Mouse (Mus musculus) stomach, postnatal 0 days (tissue): ENCODE measurements around the gene Ddt. TPM values are rescaled to one million over a fixed set of nuclear protein-coding genes. Genes with fewer than 3 reads are reported as not detected.

Experiments
- ATAC-seq: fragments of 200-750 bp; cut with Nextera tagmentation; 2 replicates; pipeline ENCODE4 v1.8.0; 2017; ENCODE audit not compliant: low FRiP score, low TSS enrichment
- DNase-seq: peaks from one replicate; pipeline ENCODE4 v3.0.0-alpha.2; 2016; ENCODE audit warnings: low spot score
- H3K27ac ChIP-seq: fragments of 300-500 bp; sonication (generic); replicated peaks from 2 replicates; pipeline ENCODE4 v1.5.1; 2014; ENCODE audit warnings: mild to moderate bottlenecking, control low read depth
- H3K27me3 ChIP-seq: fragments of 300-500 bp; sonication (generic); 2 replicates; pipeline ENCODE4 v1.6.1; 2014; ENCODE audit warnings: low read length; ENCODE audit not compliant: control insufficient read depth, insufficient read depth
- H3K36me3 ChIP-seq: fragments of 300-500 bp; sonication (generic); 2 replicates; pipeline ENCODE4 v1.6.1; 2014; ENCODE audit warnings: low read length, mixed read lengths; ENCODE audit not compliant: control insufficient read depth, insufficient read depth
- H3K4me1 ChIP-seq: fragments of 300-500 bp; sonication (generic); replicated peaks from 2 replicates; pipeline ENCODE4 v1.6.1; 2014; ENCODE audit warnings: antibody characterized with exemption; ENCODE audit not compliant: control insufficient read depth, insufficient read depth
- H3K4me2 ChIP-seq: fragments of 300-500 bp; sonication (generic); replicated peaks from 2 replicates; pipeline ENCODE4 v1.6.1; 2014; ENCODE audit warnings: low read depth, mild to moderate bottlenecking, control low read depth, moderate library complexity
- H3K4me3 ChIP-seq: fragments of 300-500 bp; sonication (generic); 2 replicates; pipeline ENCODE4 v1.5.1; 2014; ENCODE audit warnings: low read depth, low read length, control low read depth
- H3K9ac ChIP-seq: fragments of 300-500 bp; sonication (generic); 2 replicates; pipeline ENCODE4 v1.6.1; 2014; ENCODE audit warnings: mild to moderate bottlenecking, low read length, control low read depth, mixed read lengths
- H3K9me3 ChIP-seq: fragments of 300-500 bp; sonication (generic); 2 replicates; pipeline ENCODE4 v1.6.1; 2016; ENCODE audit warnings: low read length; ENCODE audit not compliant: control insufficient read depth
- CTCF ChIP-seq: IDR thresholded peaks from 2 replicates; pipeline ENCODE4 v1.5.1; 2016; ENCODE audit warnings: antibody characterized with exemption, low read depth, mild to moderate bottlenecking, moderate library complexity
- EP300 ChIP-seq: optimal IDR thresholded peaks from 2 replicates; pipeline ENCODE3; 2016; ENCODE audit warnings: antibody characterized with exemption
- WGBS: fragments of 180-500 bp; shearing (Covaris S2); extraction: QIAGEN DNeasy Blood & Tissue Kit; methylation state at CpG from one replicate; pipeline ENCODE4 v1.1.7; 2014; 5-methylcytosine and 5-hydroxymethylcytosine counted together
- polyA plus RNA-seq: library from polyadenylated mRNA; unstranded; fragments of >200 nt; fragmentation: Nextera tagmentation; extraction: Ambion mirVana; gene quantifications from 2 replicates; pipeline ENCODE4 v1.2.1, GENCODE M21; 2015

Ddt gene
- polyA plus RNA-seq: 64.1 and 68.4 TPM in 2 replicates

DNA sequence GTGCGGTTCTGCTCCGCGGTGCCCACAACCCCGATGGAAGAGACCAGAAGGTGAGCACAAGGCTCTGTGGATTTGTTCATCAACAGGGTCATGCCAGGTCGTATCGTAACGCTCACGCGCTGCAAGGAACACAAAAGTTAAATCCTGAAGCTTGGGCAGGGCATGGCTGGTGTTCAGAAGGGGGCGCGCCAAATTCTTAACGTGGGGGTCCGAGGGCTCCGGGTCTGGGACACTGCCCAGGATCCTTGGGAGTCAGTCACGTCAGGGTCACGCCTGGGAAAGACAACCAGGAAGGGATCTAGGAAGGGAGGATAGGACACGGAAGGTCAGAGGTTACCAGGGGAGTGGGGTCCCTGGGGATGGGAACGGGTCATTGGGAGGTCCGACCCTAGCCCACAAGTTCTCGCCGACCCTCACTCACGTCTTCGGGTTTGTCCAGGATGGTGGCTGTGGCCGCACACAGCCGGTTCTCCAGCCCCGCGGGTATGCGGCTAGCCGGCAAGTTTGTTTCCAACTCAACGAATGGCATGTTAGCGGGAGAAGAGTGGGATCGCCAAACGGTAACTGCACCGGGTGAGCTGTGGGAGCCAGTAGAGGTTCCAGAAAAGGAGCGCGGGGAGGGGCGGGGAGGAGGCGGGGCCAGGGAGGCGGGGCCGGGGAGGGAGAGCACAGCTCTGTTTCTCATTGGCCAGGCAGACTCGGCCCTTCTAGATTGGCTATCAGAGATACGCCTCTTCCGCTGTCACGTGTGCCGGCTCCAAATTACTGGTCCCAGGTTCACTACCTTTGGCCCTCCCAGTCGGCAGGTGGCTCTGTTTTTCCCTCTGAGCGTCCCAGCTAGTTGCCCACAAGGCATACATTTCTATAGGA lies at the start of gene Ddt:
Gene Ddt (minus strand): TSS at position 620 of the 870 bp plus-strand sequence.
- H3K36me3 ChIP-seq: no peaks in the 10 kb centered on the region
- peak within 1 kb of the TSS; percentile 67 for H3K4me3 ChIP-seq
- H3K4me1 ChIP-seq: no peaks in the 10 kb centered on the region
- H3K27ac ChIP-seq: peak within 1 kb of the TSS; percentile 65; the same call in 1 of the 2 replicates
- H3K9ac ChIP-seq: peak within 1 kb of the TSS; percentile 65
- WGBS: under 1% methylated on average over 46 of the region's 47 CpGs
- DNase-seq (peak; percentile 97), ATAC-seq (peak; percentile 94)
- peak within 1 kb of the TSS; percentile 99 for H3K4me2 ChIP-seq
- no peaks in the 10 kb centered on the region for H3K9me3 ChIP-seq
- H3K27me3 ChIP-seq: no peaks in the 10 kb centered on the region
- peak; percentile 58 for TF ChIP-seq CTCF
- no peak for TF ChIP-seq EP300

DNA sequence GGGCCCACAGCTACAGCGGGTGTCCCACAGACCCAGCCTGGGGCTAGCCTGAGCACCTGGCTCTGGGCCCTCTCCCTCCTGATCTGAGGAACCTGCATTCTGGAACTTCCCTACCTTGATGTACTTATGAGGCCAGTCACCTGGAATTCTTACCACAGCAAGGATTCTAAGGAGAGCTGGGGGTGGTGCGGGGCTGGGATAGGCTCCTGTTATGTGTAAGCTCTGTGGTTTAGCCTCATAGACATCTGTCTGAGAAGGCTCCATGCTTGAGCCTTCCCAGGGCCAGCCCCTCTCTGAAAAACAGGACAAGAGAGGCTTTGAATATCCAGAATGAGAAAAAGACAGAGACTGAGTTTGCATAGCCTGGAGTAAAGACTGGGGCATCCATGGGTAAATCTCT lies 49.2 kb upstream of the Ddt start, which contains the start of gene Gstt4:
Gene Gstt4 (minus strand): TSS at position 101 of the 400 bp plus-strand sequence.
- Histone ChIP-seq H3K4me3 (no peak within 1 kb of the TSS), H3K9ac (no peak within 1 kb of the TSS), H3K27me3 (no peaks in the 10 kb centered on the region), H3K27ac (no peak within 1 kb of the TSS), H3K9me3 (no peaks in the 10 kb centered on the region), H3K4me1 (0 out of 2 replicates have a peak, but pooled peaks cover 2% of the 10 kb centered on the region), H3K36me3 (no peaks in the 10 kb centered on the region), H3K4me2 (no peak within 1 kb of the TSS)
- DNase-seq (no peak), ATAC-seq (no peak)
- TF ChIP-seq CTCF (no peak), EP300 (no peak)
- WGBS: 96% methylated on average over 2 of the region's 2 CpGs

DNA sequence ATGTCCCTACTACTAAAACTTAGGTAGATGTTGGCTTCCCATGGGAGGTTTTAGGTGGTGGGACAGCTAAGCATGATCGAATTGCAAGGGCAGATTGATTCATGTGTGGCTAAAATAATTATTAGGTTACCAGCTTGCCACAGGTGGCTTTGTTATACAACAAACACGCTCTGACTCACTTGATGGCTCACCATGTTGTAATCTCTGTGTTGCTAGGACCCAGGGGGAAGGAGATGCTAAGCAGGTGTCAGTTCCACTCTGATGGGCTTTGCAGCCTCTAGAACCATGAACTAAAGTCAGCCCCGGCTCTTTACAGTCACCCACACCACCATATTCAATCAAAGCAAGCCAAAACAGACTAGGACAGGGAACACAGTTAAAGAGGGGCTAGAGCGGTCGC lies 46.7 kb upstream of the Ddt start:
- DNase-seq (no peak), ATAC-seq (no peak)
- H3K9me3 ChIP-seq: no peaks in the 10 kb centered on the region
- no peak overlapping the region for H3K27ac ChIP-seq
- H3K4me1 ChIP-seq: no peaks in the 10 kb centered on the region
- H3K36me3 ChIP-seq: no peaks in the 10 kb centered on the region
- TF ChIP-seq CTCF (no peak), EP300 (no peak)
- H3K4me3 ChIP-seq: no peak overlapping the region
- no peak overlapping the region for H3K4me2 ChIP-seq
- H3K27me3 ChIP-seq: no peaks in the 10 kb centered on the region
- WGBS: 82% methylated on average over 5 of the region's 5 CpGs
- no peak overlapping the region for H3K9ac ChIP-seq

DNA sequence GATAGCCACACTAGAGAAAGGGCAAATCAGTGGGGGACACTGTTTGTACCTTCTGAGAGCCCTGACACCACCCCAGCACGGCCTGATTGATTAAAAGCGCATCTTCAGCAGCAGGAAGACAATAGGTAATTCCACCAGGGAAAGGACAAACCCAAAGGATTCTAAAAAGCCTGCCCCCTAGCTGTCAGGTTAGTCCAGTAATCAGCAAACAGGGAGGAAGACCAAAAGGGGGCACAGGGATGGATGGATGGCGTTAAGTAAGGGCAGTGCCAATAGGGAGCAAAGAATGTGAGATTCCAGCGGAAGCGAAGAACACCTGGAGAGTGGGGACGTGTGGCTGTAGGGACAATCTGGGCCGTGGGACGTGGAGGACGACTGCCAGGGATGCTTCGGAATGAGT lies 45.4 kb upstream of the Ddt start:
- no peak overlapping the region for H3K27ac ChIP-seq
- H3K9me3 ChIP-seq: no peaks in the 10 kb centered on the region
- no peak overlapping the region for H3K9ac ChIP-seq
- no peak overlapping the region for H3K4me2 ChIP-seq
- 49% methylated on average over 10 of the region's 10 CpGs for WGBS
- no peak for DNase-seq
- TF ChIP-seq EP300 (no peak), CTCF (peak; percentile 45)
- H3K27me3 ChIP-seq: no peaks in the 10 kb centered on the region
- H3K4me1 ChIP-seq: no peaks in the 10 kb centered on the region
- no peaks in the 10 kb centered on the region for H3K36me3 ChIP-seq
- no peak overlapping the region for H3K4me3 ChIP-seq
- ATAC-seq: no peak

DNA sequence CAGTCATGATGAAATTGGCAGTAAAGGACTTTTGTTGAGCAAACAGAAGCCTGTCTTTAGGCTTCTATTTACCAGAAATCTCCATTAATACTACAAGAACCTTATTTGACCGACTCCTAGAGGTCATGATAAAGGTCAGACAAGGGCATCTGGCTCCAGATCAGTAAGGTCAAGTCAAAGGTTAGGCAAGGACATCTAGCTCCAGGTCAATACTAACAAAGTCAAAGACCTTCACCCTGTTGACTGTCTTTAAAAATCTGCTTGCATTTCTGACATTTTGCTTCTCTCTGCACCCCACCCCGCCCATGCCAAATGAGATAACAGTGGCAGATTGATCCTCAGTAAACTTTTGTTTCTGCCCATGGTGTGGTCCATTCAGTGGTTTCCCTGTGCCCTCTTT lies 31.0 kb upstream of the Ddt start:
- Histone ChIP-seq H3K36me3 (no peaks in the 10 kb centered on the region), H3K27me3 (no peaks in the 10 kb centered on the region), H3K9ac (no peak overlapping the region), H3K4me2 (no peak overlapping the region), H3K4me3 (no peak overlapping the region), H3K9me3 (no peaks in the 10 kb centered on the region), H3K4me1 (no peaks in the 10 kb centered on the region), H3K27ac (no peak overlapping the region)
- 59% methylated on average over 2 of the region's 2 CpGs for WGBS
- no peak for ATAC-seq
- TF ChIP-seq CTCF (no peak), EP300 (no peak)
- DNase-seq: no peak

DNA sequence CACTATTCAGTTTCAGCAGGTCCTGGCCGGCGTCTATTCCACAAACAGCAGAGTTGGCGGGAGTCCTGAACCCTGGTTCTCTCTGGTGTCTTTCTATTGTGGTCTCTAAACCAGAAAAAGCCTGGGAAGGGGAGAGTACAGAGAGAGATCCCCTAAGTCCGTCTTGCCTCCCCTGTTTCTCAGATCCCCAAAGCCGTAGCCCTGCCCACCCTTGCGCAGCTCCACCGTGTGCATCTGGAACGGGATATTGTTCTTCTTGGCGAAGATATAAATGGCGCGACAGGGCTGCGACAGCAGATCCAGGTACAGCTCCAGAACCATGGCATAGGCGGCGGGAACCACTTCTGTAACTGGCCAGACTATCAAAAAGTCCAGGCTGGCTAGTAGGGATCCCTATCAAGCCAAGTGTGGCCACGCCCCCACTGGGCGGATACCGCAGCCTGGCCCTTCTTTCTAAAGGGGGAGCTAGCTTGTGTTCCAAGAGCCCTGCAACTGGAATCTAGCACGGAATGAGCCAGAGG lies 25.0 kb upstream of the Ddt start, which contains the start of gene Gstt1:
Gene Gstt1 (minus strand): TSS at position 409 of the 521 bp plus-strand sequence.
- Histone ChIP-seq H3K4me1 (no peaks in the 10 kb centered on the region; the same call in 1 of the 2 replicates), H3K9ac (peak within 1 kb of the TSS; percentile 63), H3K27ac (0 out of 2 replicates have a peak within 1 kb of the TSS, but pooled peaks have one; percentile 24), H3K27me3 (no peaks in the 10 kb centered on the region), H3K4me3 (peak within 1 kb of the TSS; percentile 56), H3K9me3 (no peaks in the 10 kb centered on the region), H3K4me2 (peak within 1 kb of the TSS; percentile 90), H3K36me3 (no peaks in the 10 kb centered on the region)
- 3% methylated on average over 18 of the region's 18 CpGs for WGBS
- ATAC-seq (peak; percentile 43; the same call in 1 of the 2 replicates), DNase-seq (peak; percentile 69)
- peak; percentile 20; the same call in 1 of the 2 replicates for TF ChIP-seq CTCF
- TF ChIP-seq EP300: no peak
